Mouse (Mus musculus) cerebellum, postnatal 10 days (tissue): ENCODE measurements around the gene Astn1.

ENCODE experiments used
- DNase-seq, 2 experiments: peaks; one replicate each; pipeline ENCODE4 v3.0.0; 2021; ENCODE audit warnings: mixed read lengths in 2 of 2

Gene Astn1

GRCm38 (mm10) chr1:158421451-158421850, 59.4 kb downstream of the Astn1 start:
- DNase-seq: peak; percentile 64 to 68

- no peak for DNase-seq
These were observed 60.7 kb downstream of the Astn1 start for GRCm38 (mm10) chr1:158422739-158423138.

GRCm38 (mm10) chr1:158446071-158446470, 84.0 kb downstream of the Astn1 start:
- no peak for DNase-seq

- DNase-seq: no peak
These were observed 85.9 kb downstream of the Astn1 start for GRCm38 (mm10) chr1:158447956-158448355.

GRCm38 (mm10) chr1:158452675-158453074, 90.6 kb downstream of the Astn1 start:
- DNase-seq: no peak

GRCm38 (mm10) chr1:158453587-158453986, 91.5 kb downstream of the Astn1 start:
- no peak for DNase-seq

- DNase-seq: no peak
These were observed 101.9 kb downstream of the Astn1 start for GRCm38 (mm10) chr1:158463975-158464374.

GRCm38 (mm10) chr1:158465286-158465685, 103.2 kb downstream of the Astn1 start:
- DNase-seq: peak; percentile 41 to 42

GRCm38 (mm10) chr1:158477841-158478240, 115.8 kb downstream of the Astn1 start:
- DNase-seq: no peak

- peak; percentile 83 to 86 for DNase-seq
These were observed 118.2 kb downstream of the Astn1 start for GRCm38 (mm10) chr1:158480285-158480684.

GRCm38 (mm10) chr1:158483733-158484132, 121.7 kb downstream of the Astn1 start:
- no peak for DNase-seq

- peak; percentile 70 to 72 for DNase-seq
These were observed 127.5 kb downstream of the Astn1 start for GRCm38 (mm10) chr1:158489521-158490021.

- peak; percentile 68 to 71 for DNase-seq
These were observed 128.1 kb downstream of the Astn1 start for GRCm38 (mm10) chr1:158490175-158490574.

- peak; percentile 79 to 81 for DNase-seq
These were observed 131.2 kb downstream of the Astn1 start for GRCm38 (mm10) chr1:158493289-158493688.

GRCm38 (mm10) chr1:158500140-158500539, 138.1 kb downstream of the Astn1 start:
- DNase-seq: no peak

GRCm38 (mm10) chr1:158501019-158501418, 138.9 kb downstream of the Astn1 start:
- DNase-seq: no peak

- DNase-seq: no peak
These were observed 145.5 kb downstream of the Astn1 start for GRCm38 (mm10) chr1:158507610-158508009.

GRCm38 (mm10) chr1:158509112-158509855, 147.2 kb downstream of the Astn1 start:
- peak; percentile 44 to 47 for DNase-seq

- peak; percentile 92 to 95 for DNase-seq
These were observed 148.6 kb downstream of the Astn1 start for GRCm38 (mm10) chr1:158510478-158511207.

- peak; percentile 56 to 64 for DNase-seq
These were observed 150.0 kb downstream of the Astn1 start for GRCm38 (mm10) chr1:158512089-158512488.

GRCm38 (mm10) chr1:158512636-158513035, 150.6 kb downstream of the Astn1 start:
- peak in 1 of 2 experiments; percentile 40 for DNase-seq

GRCm38 (mm10) chr1:158513572-158513971, 151.5 kb downstream of the Astn1 start:
- peak; percentile 39 to 44 for DNase-seq

GRCm38 (mm10) chr1:158516558-158516957, 154.5 kb downstream of the Astn1 start:
- peak; percentile 61 to 83 for DNase-seq

- DNase-seq: no peak
These were observed 174.1 kb downstream of the Astn1 start for GRCm38 (mm10) chr1:158536195-158536594.
